Mouse (Mus musculus) thymus, adult 2 months (tissue): ENCODE data around the gene Kng1.

Experiments used
- CTCF ChIP-seq: fragments of 200-500 bp; IDR thresholded peaks from 2 replicates; pipeline ENCODE4 v1.5.1; 2012; ENCODE audit warnings: mild to moderate bottlenecking, control low read depth, low read length, moderate library complexity, borderline replicate concordance; ENCODE audit not compliant: control insufficient read depth, poor library complexity, insufficient read depth; ENCODE audit errors: extremely low read depth
- POLR2A ChIP-seq: fragments of 200-500 bp; IDR thresholded peaks from 2 replicates; pipeline ENCODE4 v1.6.1; 2012; ENCODE audit warnings: mild to moderate bottlenecking, low read length, control low read depth, moderate library complexity; ENCODE audit not compliant: control insufficient read depth, poor library complexity, insufficient read depth; ENCODE audit errors: extremely low read depth

GRCm38 (mm10) chr16:23040876-23041275, 16.8 kb upstream of the Kng1 start:
- TF ChIP-seq POLR2A (no peak), CTCF (no peak)
